Mouse (Mus musculus) granulocyte monocyte progenitor cell, adult 5-6 weeks (primary cell): Measurements from ENCODE around the gene 4931408C20Rik. TPM values are rescaled to one million over a fixed set of nuclear protein-coding genes. Genes with fewer than 3 reads are reported as not detected.

Experiments used
- ATAC-seq: replicated peaks from 2 replicates; pipeline ENCODE4 v1.8.0; 2016; ENCODE audit warnings: mild to moderate bottlenecking, moderate TSS enrichment, inconsistent platforms; ENCODE audit not compliant: poor library complexity, severe bottlenecking
- total RNA-seq, 2 experiments: library from RNA; stranded (forward) in 1 of 2; stranded (reverse) in 1 of 2; fragments of 200-712, 200-1000 nt in 1 of 2; fragments of >200 nt in 1 of 2; fragmentation: Nextera tagmentation in 1 of 2; gene quantifications; 2 replicates each; pipeline ENCODE4 v1.2.3; 2014 to 2017

The 4931408C20Rik gene
- total RNA-seq (2014; fragmentation: Nextera tagmentation) (not detected in 2 replicates), total RNA-seq (2017) (not detected in 2 replicates)

DNA sequence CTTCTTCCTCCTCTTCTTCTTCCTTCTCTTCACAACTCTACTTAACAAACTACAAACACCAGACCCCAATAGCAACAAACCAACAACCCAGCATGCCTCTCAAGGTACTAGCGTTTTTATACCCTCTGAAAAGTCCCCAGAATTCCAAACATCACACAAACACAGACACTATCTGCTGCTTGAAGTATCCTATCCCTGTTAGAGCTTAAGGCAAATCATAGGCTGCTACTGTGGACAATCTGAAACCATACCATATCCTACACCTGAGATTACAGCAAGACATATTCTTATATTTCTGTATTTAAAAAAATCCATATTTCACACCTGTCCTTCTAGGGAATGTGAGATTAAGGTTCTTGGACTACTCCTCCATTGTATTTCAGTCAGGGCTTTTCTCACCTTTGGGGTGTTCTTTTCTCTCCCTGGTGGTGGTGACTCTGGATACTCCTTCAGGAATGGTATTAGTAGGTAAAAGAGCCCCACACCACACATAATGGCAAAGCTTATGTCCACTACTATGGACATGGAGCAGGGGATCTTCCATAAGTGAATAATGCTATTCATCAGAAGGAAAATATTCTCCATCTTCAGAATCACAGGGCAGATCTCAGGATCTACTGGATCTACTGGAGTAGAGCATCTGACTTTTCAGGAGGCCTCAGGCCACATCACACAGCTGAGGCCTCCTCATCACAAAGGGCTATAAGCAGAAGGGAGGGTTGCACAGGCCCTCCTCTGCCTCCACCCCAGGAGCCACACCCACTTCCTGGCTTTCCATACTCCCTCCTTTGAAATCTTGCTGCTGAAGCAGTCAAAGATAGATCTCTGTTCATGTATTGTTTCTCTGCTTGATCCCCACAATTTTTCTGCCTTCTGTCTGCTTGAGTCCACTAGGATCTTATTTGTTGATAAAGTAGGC lies at the start of gene 4931408C20Rik:
4931408C20Rik (minus strand) TSS at position 619 of the 919 bp plus-strand sequence.
- peak; percentile 76 for ATAC-seq

DNA sequence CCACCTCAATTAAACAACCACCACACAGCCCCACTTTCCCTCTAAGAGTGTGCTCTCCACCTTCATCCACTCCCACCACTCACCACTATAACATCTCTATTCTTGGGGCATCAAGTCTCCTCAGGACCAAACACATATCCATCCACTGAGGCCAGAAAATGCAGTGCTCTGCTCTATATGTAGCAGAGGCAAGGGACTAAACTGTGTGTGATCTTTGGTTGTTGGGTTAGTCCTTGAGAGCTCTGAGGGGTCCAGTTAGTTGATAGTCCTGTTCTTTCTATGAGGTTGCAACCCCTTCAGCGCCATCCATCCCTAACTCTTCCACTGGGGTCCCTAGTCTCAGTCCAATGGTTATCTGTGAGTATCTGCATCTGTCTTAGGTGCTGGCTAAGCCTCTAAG lies 666 bp upstream of the 4931408C20Rik start:
- peak; percentile 33; the same call in 1 of the 2 replicates for ATAC-seq

DNA sequence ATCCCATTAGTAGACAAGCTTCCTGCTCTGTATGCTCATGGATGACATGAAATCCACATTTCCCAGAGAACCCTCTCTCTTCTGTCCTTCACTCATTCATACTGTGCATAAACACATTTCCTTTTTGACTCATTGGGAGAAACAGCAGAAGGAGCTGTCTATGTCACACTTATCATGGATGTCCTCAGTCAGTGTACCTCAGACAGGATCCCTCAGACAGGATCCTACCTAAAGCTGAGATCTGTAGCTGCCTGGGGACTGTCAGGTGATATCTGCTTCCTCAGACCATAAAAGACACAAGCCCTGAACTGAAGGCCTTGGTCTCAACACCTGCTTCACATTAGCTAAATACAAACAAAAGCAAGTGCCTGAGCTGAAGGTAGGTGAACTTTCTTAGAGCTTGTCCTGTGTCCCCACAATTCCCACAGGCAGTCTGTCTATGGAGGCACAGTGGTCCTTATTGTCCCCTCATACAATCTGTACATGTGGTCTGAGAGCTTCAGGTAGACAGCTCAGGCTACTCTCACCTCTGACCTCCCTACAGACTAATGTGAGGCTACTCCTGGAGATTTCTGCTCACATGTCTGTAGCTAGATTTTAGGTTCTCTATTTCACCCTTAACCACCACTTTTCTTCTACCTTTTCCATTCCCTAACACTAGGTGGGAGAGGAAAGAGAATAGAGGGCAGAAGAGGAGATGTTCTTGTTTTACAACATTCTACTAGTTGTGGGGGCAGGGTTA lies 1.1 kb downstream of the 4931408C20Rik start:
- ATAC-seq = peak; percentile 38; the same call in 1 of the 2 replicates

DNA sequence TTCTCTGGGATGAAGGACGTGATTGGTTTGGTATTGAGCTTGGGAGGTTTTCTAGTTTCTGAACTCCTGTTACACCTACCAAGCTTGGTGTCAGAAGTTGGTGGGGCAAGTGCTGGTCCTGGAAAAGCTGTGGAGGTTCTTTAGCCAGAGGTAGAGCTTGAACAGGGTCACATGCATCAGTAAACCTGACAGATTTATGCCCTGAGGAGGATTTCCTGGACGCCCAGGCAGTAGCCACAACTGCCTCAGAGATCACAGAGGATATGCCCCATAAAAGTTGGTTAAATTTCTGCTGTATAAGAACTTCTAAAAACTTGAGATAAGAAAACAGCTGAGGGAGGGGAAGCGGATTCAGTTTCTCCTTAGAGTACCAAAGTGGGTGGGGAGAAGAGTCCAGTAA lies 1.9 kb downstream of the 4931408C20Rik start:
- ATAC-seq = no peak

DNA sequence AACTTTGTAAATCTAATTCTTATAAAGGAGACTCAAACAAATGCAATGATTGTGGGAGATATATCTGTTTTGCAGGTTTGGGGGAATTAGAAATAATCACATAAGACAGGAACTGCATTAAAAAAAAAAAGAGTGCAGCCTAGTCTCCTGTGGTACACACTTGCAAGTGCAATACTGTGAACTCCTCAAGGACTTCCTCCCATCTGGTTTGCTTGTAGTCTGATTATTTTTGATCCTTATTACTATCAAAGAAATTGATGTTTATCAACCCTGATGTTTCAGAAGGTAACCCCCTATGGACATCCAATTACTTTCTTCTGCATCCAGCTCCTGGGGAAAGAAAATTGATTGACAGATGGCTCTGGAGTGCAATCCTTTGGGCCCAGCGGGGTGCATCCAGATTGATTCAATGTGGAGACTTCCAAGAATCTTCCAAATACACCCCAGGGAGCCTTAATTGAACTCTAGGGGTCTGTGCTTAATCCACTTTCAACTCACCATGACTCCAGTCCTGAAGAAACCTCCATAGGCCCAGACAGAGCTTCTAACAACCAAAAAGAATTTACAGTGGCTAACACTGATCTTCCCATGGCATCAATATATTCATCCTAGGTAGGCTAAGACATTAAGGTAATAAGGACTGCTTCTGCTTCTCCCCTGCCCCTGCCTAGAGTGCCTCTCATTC lies 37.4 kb downstream of the 4931408C20Rik start:
- no peak for ATAC-seq

DNA sequence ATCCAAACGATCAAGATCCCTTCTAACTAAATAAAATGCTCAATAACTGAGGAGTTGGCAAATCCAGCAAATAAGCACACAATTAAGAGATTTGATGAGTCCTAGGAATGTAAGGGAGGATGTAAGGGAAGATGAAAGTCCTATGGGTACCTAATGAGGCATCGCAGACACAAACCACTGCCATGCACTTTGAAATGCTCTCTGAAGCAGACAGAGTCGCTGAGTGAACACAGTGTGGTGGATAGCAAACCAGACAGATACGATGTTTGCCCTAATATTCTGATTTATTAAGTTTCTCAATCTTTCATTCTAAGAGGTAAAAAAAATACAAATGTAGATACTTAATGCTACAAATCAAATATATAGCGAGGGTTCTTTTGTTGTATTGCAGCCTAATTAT lies 51.2 kb downstream of the 4931408C20Rik start:
- no peak for ATAC-seq
